Mouse (Mus musculus) adrenal gland, postnatal 10 days (tissue): ENCODE measurements around the gene Mlx. TPM values are rescaled to one million over a fixed set of nuclear protein-coding genes. Genes with fewer than 3 reads are reported as not detected.

Source experiments
- DNase-seq: peaks from one replicate; pipeline ENCODE4 v3.0.0; 2021; ENCODE audit warnings: mixed read lengths
- total RNA-seq, 2 experiments: library from RNA; stranded (reverse); gene quantifications; 2 replicates each; pipeline ENCODE4 v1.2.3; 2021

Gene Mlx
- total RNA-seq, 2 experiments from 2014 or later = 32.9 to 35.0 TPM

GRCm38 (mm10) chr11:101064462-101064861 lies 22.6 kb upstream of the Mlx start:
- no peak for DNase-seq

GRCm38 (mm10) chr11:101065002-101065401 lies 22.1 kb upstream of the Mlx start:
- peak; percentile 52 for DNase-seq

GRCm38 (mm10) chr11:101066549-101067412 lies 20.3 kb upstream of the Mlx start:
- DNase-seq = peak; percentile 90

- peak; percentile 98 for DNase-seq
Measured at GRCm38 (mm10) chr11:101069391-101070188, 17.5 kb upstream of the Mlx start, which contains the start of gene Naglu. Naglu (plus strand) TSS chr11:101070012.

- no peak for DNase-seq
Measured at GRCm38 (mm10) chr11:101070189-101070527, 16.9 kb upstream of the Mlx start.

GRCm38 (mm10) chr11:101070987-101071386 lies 16.1 kb upstream of the Mlx start:
- no peak for DNase-seq

- DNase-seq = no peak
Measured at GRCm38 (mm10) chr11:101071810-101072428, 15.2 kb upstream of the Mlx start.

- no peak for DNase-seq
Measured at GRCm38 (mm10) chr11:101078121-101078520, 9.0 kb upstream of the Mlx start, which contains the start of gene Hsd17b1. Hsd17b1 (plus strand) TSS chr11:101078411.

GRCm38 (mm10) chr11:101079746-101080145 lies 7.3 kb upstream of the Mlx start:
- no peak for DNase-seq

- DNase-seq = no peak
Measured at GRCm38 (mm10) chr11:101080421-101080820, 6.7 kb upstream of the Mlx start.

- no peak for DNase-seq
Measured at GRCm38 (mm10) chr11:101081659-101082058, 5.4 kb upstream of the Mlx start.

GRCm38 (mm10) chr11:101082208-101083082 lies 4.6 kb upstream of the Mlx start, which contains the start of gene Coasy:
Coasy (plus strand) TSS chr11:101082565.
- DNase-seq = peak; percentile 90

- DNase-seq = peak; percentile 34
Measured at GRCm38 (mm10) chr11:101083083-101083697, 3.9 kb upstream of the Mlx start.

GRCm38 (mm10) chr11:101084246-101084645 lies 2.8 kb upstream of the Mlx start:
- DNase-seq = no peak

- DNase-seq = no peak
Measured at GRCm38 (mm10) chr11:101084811-101085210, 2.3 kb upstream of the Mlx start.

GRCm38 (mm10) chr11:101085617-101086322 lies 1.3 kb upstream of the Mlx start:
- DNase-seq = no peak

GRCm38 (mm10) chr11:101086323-101086674 lies 778 bp upstream of the Mlx start:
- DNase-seq = peak; percentile 50

GRCm38 (mm10) chr11:101087682-101088055 lies 592 bp downstream of the Mlx start:
- no peak for DNase-seq

GRCm38 (mm10) chr11:101089931-101090330 lies 2.9 kb downstream of the Mlx start:
- no peak for DNase-seq

GRCm38 (mm10) chr11:101094930-101095313 lies 7.8 kb downstream of the Mlx start:
- DNase-seq = no peak
